Mouse (Mus musculus) lung, adult 2 months (tissue): Measurements from ENCODE around the gene Ccpg1os.

ENCODE experiments used
- CTCF ChIP-seq: fragments of 200-500 bp; IDR thresholded peaks from 2 replicates; pipeline ENCODE4 v1.5.1; 2011; ENCODE audit warnings: mild to moderate bottlenecking, low read length, control low read depth; ENCODE audit not compliant: insufficient read depth
- POLR2A ChIP-seq: fragments of 200-500 bp; IDR thresholded peaks from 2 replicates; pipeline ENCODE4 v1.6.1; 2011; ENCODE audit warnings: low read depth, mild to moderate bottlenecking, control low read depth, low read length, borderline replicate concordance; ENCODE audit errors: extremely low read depth

DNA sequence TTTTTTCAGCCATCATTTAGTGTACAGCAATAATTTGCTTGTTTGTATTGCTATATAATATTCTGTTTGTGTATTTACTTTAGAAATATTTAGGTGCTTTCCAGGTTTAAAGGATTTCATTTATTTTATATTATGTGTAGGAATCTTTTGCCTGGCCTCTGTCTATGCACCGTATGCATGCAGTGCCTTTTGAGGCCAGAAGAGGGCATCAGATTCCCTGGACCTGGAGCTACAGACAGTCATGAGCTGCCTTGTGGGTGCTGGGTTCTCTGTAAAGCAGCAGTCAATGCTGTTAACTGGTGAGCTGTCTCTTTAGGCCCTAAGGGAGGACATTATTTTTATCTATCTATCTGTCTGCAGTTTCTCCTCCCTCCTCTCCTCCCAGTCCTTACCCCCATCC lies 29.6 kb downstream of the Ccpg1os start:
- TF ChIP-seq CTCF (peak; percentile 82), POLR2A (no peak)
